Mouse (Mus musculus) CH12F3 (cell line): ENCODE results near the gene Rsph10b.

Experiments
- in situ Hi-C: fragments of 300-500 bp; cut with MboI; formaldehyde crosslinking; loops from 2 replicates; pipeline ENCODE4 v1.14.3; 2020; ENCODE audit warnings: low sequenced_read_pairs

Gene Rsph10b

DNA sequence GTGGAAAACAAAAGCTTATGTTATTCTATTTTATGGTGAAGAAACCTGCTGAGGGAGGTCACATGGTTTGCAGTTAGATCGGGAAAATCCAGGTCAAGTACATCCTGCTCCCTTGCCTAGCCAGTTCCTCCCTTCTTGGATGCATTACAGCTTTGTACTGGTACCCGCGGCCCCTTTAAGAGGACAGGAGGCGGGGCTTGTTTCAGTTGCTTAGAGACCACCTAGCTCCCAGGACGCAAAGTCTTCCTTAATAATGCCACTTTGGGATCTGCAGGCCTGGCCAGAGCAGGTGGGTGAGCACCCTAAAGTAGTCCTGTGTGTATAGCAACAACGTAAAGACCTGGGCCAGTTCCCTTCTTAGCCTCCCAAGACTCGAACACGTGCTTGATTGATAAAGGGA is at the start of gene Rsph10b:
Gene Rsph10b (plus strand): TSS at position 205 of the 400 bp plus-strand sequence.
- in situ Hi-C loops: no loop called here

DNA sequence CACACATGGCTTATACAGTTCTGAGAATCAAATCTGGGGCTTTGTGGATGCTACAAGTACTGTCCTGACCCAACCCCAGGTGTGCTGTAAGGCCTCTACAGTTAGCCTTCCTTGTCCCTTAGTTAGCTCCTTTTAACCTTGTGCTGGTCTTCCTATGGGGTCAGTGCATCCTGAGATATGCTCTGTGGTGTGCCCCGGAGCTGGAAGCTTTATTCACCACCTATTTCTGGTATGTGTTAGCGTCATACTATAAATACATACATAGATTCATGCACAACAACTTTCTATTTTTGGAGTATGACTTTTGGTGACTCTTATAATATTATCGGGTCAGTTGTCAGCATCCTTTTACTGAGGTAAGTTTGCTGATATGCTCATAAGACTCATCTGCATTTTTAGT is 47.6 kb upstream of the Rsph10b start:
- in situ Hi-C loops: no loop called here

GRCm38 (mm10) chr5:143890741-143891140 is 42.1 kb upstream of the Rsph10b start:
- in situ Hi-C loops: no loop called here

- in situ Hi-C loops: no loop called here
These were observed 40.5 kb upstream of the Rsph10b start for GRCm38 (mm10) chr5:143892255-143892886.

DNA sequence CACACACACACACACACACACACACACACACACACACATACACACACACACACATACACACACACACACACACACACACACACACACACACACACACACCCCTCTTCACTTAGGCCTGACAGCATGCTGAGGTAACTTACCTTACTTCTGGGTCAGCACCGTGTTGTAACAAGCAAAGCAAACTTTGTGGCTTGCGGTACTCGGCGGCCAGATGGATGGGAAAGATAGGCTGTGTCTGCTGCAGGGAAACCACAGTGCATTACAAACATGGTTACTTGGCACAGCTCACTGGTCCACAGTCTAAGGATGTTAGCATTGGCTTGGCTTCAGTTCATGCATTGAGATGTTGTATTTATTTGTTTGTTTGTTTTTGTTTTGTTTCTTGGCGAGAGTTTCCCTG is 39.4 kb upstream of the Rsph10b start:
- in situ Hi-C loops: no loop called here

GRCm38 (mm10) chr5:143897635-143898330 is 35.1 kb upstream of the Rsph10b start, which contains the start of gene Ankrd61:
Gene Ankrd61 (minus strand): TSS chr5:143897685.
- in situ Hi-C loops: no loop called here

GRCm38 (mm10) chr5:143902111-143902510 is 30.7 kb upstream of the Rsph10b start:
- in situ Hi-C loops: no loop called here

- in situ Hi-C loops: no loop called here
These were observed 29.0 kb upstream of the Rsph10b start for GRCm38 (mm10) chr5:143903813-143904212.

DNA sequence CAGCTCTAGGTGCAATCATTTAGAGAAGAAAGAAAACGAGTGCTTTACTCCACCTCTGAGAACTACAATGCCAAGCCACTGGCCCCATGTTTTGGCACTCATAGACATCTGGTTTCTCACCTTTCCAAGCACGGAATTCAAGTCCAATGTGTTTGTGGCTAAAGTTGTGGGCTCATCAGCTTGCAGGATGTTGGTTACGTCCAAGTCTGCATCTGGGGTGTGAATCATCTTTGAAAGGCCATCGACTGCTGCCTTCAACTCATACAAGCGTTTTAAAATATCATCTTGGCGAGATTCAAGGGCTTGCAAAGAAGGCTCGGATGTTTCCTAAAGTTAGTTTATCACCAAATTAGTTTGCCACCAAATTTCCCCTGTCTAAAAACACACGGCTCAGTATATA is 26.4 kb upstream of the Rsph10b start:
- in situ Hi-C loops: no loop called here

- in situ Hi-C loops: no loop called here
These were observed 23.9 kb upstream of the Rsph10b start for GRCm38 (mm10) chr5:143908926-143909325.

DNA sequence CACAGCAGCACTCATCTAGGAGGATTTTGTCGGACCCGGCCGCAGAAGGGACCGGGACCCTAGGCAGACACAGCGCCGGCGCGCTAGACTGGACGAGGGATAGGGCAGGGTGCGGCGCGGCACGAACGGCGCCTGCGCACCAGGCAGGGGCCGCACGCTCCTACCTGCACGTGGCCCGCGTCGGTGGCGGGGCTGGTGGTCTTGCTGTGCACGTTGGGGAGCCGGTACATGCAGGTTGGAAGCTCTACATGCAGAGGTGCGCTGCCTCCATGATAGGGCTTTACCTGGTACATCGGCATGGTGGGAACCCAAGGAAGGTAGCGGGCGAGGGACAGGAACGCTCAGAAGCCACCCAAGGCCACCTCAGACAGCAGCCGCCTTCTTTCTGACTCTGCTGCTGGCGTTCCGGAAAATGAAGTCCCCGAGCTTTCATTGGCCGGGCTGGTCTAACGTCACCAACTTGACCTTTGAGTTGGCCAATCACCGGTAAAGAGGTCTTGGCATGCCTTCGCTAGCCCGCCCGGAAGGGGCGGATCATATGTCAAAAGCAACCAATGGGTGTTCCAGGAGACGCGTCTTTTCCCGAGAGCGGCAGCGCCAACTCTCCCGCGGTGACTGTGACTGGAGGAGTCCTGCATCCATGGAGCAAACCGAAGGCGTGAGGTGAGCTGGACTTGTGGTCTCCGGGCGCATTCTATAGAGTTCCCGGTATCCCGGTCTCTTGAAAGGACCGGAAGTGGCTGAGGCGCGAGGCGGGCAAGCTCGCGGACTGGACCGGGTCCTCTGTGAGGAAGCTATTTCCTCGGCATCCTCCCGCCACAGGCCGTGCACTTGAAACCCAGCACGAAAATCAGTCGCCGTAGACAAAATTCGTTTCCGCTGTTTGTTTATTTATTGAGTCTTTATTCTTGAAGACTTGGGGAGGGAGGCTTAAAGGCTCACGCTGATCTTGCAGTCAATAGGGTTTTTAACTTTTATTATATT is 23.1 kb upstream of the Rsph10b start, which contains the start of the genes Aimp2 and Pms2:
Gene Aimp2 (minus strand): TSS at position 431 of the 984 bp plus-strand sequence.
Gene Pms2 (plus strand): TSS at position 548 of the 984 bp plus-strand sequence.
- in situ Hi-C loops: no loop called here

GRCm38 (mm10) chr5:143916221-143916620 is 16.6 kb upstream of the Rsph10b start:
- in situ Hi-C loops: no loop called here

DNA sequence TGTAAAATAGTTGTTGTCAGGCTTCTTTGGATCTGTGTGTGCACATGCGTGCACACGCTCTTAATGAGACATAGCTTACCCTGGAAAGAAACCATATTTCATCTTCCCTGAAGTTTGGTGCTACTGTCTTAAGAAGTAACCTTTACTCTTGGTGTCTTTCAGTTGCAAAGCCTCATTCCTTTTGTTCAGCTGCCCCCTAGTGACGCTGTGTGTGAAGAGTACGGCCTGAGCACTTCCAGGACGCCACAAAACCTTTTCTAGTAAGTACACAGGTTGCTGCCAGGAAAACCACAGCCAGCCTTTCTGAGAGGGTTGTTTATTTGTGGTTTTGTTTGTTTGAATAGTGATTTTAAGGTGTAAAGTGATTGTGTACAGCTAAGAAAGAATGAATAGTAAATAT is 15.4 kb upstream of the Rsph10b start:
- in situ Hi-C loops: no loop called here

DNA sequence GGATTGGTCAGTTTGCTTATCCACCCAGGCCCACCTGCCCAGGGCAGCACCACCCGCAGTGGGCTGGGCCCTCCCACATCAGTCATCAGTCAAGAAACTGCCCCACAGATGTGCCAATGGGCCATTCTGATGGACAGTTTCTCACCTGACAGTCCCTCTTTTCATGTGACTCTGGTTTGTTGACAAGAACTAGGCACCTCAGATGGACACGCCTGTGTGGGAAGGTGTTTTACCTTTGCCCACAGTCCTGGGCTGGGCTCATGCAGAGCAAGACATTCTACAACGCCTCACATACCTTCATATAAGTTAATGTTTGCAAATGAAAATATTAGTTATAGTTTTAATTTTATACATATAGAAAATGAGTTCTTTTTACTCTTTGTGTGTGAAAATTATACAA is 14.7 kb upstream of the Rsph10b start:
- in situ Hi-C loops: no loop called here

DNA sequence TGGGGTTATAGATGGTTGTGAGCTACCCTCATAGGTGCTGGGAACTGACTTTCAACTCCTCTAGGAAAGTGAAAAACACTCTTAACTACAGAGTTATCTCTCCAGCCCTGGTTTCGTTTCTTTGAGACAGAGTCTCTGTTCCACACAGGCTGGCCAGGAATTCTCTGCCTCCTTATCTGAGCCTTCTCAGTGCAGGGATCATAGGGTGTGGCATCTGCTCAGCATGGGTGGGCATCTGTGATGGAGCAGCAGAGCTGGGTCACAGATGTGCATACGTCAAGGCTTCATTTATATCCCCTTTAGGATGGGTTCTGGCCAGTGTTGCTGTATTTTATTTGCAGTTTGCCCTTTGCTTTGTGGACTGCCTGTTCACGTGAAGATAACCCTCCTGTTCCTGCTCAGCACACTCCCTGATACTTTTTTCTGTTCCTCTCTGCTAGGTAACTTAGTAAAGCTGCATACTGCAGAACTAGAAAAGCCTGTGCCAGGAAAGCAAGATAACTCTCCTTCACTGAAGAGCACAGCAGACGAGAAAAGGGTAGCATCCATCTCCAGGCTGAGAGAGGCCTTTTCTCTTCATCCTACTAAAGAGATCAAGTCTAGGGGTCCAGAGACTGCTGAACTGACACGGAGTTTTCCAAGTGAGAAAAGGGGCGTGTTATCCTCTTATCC is 7.9 kb upstream of the Rsph10b start:
- in situ Hi-C loops: no loop called here

DNA sequence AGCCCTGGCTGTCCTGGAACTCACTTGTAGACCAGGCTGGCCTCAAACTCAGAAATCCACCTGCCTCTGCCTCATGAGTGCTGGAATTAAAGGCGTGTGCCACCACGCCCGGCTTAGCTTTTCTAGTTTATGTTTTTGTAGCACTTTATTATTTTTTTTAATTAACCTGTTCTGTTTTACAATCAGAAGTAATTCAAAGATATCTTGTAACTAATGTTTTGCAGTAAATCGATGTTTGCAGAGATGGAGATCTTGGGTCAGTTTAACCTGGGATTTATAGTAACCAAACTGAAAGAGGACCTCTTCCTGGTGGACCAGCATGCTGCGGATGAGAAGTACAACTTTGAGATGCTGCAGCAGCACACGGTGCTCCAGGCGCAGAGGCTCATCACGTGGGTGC is 5.0 kb upstream of the Rsph10b start, which contains the start of gene Gm42421:
Gene Gm42421 (plus strand): TSS at position 301 of the 400 bp plus-strand sequence.
- in situ Hi-C loops: no loop called here

- in situ Hi-C loops: no loop called here
These were observed 3.5 kb upstream of the Rsph10b start for GRCm38 (mm10) chr5:143929291-143929690.

DNA sequence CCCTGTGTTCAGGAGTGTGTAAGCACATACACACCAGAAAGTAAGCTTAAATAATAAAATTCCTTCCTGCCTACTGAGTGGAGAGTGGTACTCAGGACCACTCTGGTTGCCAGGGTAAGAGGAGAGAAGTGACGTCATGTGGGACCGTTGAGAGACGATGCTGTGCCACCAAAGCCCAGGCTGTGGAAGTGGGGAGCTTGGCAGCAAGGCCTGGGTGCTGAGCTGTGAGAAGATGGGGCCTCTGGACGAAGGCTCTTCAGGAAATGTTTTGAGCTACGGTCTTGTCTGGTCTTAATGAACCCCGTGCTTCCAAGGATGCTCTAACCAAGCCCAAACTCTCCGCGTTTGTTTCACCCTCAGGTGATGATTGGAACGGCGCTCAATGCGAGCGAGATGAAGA is 2.2 kb upstream of the Rsph10b start:
- in situ Hi-C loops: no loop called here

DNA sequence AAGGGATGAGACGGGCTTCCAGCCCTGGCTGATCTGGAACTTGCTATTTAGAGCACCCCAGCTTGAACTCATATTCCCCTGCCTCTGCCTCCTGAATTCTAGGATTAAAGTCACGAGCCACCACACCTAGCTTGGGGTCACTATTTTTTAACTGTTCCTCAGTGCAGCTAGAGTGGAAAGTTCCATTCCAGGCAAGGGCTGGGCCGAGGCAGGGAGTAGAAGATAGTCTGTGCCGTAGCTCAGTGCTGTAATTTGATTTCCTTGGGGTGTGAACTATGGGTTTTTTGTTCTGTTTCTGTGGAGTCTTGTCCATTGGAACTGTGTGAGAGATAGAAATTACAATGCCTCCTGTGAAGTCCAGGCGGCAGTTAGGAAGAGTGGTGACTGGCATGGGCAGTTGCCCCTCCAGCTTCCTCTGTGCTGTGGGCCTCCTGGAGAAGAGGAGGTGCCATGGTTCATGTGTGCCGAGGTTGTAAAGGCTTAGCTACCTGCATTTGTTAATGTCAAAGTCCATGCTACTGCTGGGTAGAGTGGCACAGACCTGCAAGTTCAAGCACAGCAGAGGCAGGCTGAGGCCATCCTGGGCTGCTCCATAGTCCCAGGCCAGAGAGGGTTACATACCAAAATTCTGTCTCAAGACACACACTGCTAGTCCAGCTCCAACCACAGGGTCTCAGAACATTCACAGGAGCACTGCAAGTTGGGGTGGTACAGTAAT is 813 bp upstream of the Rsph10b start:
- in situ Hi-C loops: no loop called here

DNA sequence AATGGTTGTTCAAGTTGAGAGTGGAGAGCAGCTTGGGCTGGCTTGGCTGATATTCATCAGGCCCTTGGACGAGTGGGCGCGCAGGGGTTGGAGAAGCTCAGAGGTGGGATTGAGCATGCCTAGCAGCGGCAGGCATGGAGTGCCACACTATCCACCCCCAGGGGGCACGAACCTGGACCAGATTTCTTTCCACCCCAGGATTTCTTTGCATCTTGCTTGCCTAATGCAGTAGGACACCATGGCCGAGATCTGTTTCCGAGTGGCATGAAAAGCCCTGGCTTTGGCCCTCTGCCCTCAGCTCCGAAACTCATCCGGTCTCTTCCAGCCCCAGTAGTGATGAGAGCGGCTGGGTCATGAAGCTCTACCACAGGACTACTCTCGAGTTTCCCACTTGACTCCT is 579 bp downstream of the Rsph10b start:
- in situ Hi-C loops: no loop called here
